Mouse (Mus musculus) sigmoid colon, adult 10 weeks (tissue): ENCODE data around the gene Slc26a6. TPM values are rescaled to one million over a fixed set of nuclear protein-coding genes. Genes with fewer than 3 reads are reported as not detected.

ENCODE experiments used
- polyA plus RNA-seq: library from polyadenylated mRNA; stranded (reverse); fragments of 350-450 nt; fragmentation: Illumina TruSeq; extraction: RNeasy Lipid Tissue Mini Kit (QIAGEN cat#74804); gene quantifications from one replicate; pipeline ENCODE4 v1.2.3, GENCODE M21; 2014; ENCODE audit warnings: low read depth, low replicate concordance

Slc26a6 gene
- polyA plus RNA-seq: 0.32 TPM

GRCm38 (mm10) chr9:108852976-108853375 is at the start of gene Slc26a6:
Slc26a6 (plus strand) TSS chr9:108853283.

GRCm38 (mm10) chr9:108808163-108808665 is 44.9 kb upstream of the Slc26a6 start, which contains the start of gene Nckipsd:
Nckipsd (plus strand) TSS chr9:108808368.

GRCm38 (mm10) chr9:108825820-108826699 is 27.0 kb upstream of the Slc26a6 start, which contains the start of gene Celsr3:
Celsr3 (plus strand) TSS chr9:108826320.

GRCm38 (mm10) chr9:108914491-108914890 is 61.4 kb downstream of the Slc26a6 start, which contains the start of gene Tmem89:
Tmem89 (plus strand) TSS chr9:108914619.

GRCm38 (mm10) chr9:108936418-108937364 is 83.6 kb downstream of the Slc26a6 start, which contains the start of gene Uqcrc1:
Uqcrc1 (plus strand) TSS chr9:108936633.

GRCm38 (mm10) chr9:108953081-108953636 is 100.1 kb downstream of the Slc26a6 start, which contains the start of gene Col7a1:
Col7a1 (plus strand) TSS chr9:108953586.

Other genes starting within 250 kb of the Slc26a6 start
- gene Arih2, start 203.9 kb upstream of the Slc26a6 start, polyA plus RNA-seq: 70.6 TPM
- gene Slc25a20, start 191.2 kb upstream of the Slc26a6 start, polyA plus RNA-seq: 204 TPM
- 248 TPM for gene Prkar2a, start 164.0 kb upstream of the Slc26a6 start, polyA plus RNA-seq
- 135 TPM for gene Ip6k2, start 69.5 kb upstream of the Slc26a6 start, polyA plus RNA-seq
- not detected for gene Nckipsd, start 44.9 kb upstream of the Slc26a6 start, polyA plus RNA-seq
- gene Celsr3, start 27.0 kb upstream of the Slc26a6 start, polyA plus RNA-seq: 0.06 TPM
- not detected for gene Tmem89, start 61.3 kb downstream of the Slc26a6 start, polyA plus RNA-seq
- 46.7 TPM for gene Uqcrc1, start 83.3 kb downstream of the Slc26a6 start, polyA plus RNA-seq
- gene Col7a1, start 100.3 kb downstream of the Slc26a6 start, polyA plus RNA-seq: not detected
- not detected for gene Ucn2, start 132.7 kb downstream of the Slc26a6 start, polyA plus RNA-seq
- gene Pfkfb4, start 138.5 kb downstream of the Slc26a6 start, polyA plus RNA-seq: 2.1 TPM
- gene Shisa5, start 185.3 kb downstream of the Slc26a6 start, polyA plus RNA-seq: 38.0 TPM
- gene Trex1, start 206.5 kb downstream of the Slc26a6 start, polyA plus RNA-seq: not detected
- 6.4 TPM for gene Atrip, start 220.8 kb downstream of the Slc26a6 start, polyA plus RNA-seq
- gene Ccdc51, start 229.2 kb downstream of the Slc26a6 start, polyA plus RNA-seq: 1.5 TPM
- gene Tma7, start 229.3 kb downstream of the Slc26a6 start, polyA plus RNA-seq: 568 TPM
- 0.47 TPM for gene Plxnb1, start 242.1 kb downstream of the Slc26a6 start, polyA plus RNA-seq